Mouse (Mus musculus) kidney, postnatal 25 days (tissue): Measurements from ENCODE around the gene Vegfc.

Source experiments
- DNase-seq, 2 experiments: peaks; one replicate each; pipeline ENCODE4 v3.0.0; 2021; ENCODE audit warnings: mixed read lengths in 2 of 2

The Vegfc gene

DNA sequence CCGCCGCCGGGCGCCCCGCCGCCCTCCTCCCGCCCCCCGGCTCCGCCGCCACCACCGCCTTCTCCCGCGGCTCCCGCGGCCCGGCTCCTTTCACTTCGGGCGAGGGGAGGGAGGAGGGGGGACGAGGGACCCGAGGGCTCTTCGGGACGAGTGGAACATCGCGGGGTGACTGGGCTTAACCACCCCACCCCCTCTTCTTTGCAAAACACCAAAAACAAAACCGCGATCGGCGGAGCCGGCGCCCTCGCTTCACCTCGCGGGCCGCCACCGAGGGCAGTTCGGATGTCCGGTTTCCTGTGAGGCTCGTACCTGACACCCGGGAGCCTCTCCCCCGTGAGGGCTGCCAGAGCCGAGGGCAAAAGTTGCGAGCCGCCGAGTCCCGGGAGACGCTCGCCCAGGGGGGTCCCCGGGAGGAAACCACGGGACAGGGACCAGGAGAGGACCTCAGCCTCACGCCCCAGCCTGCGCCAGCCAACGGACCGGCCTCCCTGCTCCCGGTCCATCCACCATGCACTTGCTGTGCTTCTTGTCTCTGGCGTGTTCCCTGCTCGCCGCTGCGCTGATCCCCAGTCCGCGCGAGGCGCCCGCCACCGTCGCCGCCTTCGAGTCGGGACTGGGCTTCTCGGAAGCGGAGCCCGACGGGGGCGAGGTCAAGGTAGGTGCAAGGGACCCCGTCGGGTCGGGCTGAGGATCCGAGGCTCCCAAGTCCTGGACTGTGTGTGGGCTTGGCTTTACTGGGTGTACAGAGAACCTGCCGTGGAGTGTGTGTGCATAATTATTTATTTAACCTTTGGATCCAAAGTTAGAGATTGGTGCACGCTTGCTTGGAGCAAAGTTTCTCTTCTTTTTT is at the start of gene Vegfc:
Vegfc (plus strand) TSS at position 336 of the 850 bp plus-strand sequence.
- DNase-seq: peak; percentile 51 to 73

GRCm38 (mm10) chr8:54034584-54034983 is 42.8 kb upstream of the Vegfc start:
- no peak for DNase-seq

GRCm38 (mm10) chr8:54042601-54043000 is 34.8 kb upstream of the Vegfc start:
- DNase-seq: no peak

DNA sequence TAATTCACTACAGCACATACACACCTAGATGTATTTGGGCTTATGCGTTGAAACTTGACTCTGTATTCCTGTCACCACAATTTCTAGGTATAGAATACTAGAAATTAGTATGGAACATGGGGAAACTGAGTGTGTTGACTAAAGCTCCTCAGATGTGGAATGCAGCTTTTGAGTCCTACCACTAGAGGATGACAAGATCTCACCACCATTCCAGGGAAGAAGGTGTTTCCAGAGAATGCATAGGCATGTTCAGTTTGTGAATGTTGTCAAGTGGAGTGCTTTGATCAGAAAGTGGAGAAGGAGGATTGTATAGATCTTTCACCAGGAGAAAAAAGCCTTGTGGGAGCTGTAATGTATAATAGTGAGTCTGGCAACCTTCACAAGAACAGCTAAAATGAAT is 33.9 kb upstream of the Vegfc start:
- DNase-seq: no peak

DNA sequence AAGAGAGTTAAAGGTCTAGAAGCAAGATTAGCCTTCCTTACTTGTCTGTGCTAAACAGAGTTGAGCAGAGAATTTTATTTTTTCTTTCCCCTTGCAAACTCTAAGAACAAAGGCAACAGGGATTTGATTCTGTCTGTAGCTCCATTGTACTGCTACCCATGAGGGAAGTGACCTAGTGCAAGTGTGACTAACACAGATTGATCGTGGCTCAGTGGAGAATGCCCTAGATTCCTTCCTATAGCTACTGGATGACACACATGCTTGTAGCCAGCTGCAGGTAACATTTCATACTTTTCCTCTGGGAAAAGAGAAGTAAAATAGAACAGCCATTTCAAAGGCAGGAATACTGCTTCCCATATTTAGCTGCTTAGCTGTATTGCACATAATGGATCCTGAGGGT is 24.2 kb upstream of the Vegfc start:
- DNase-seq: no peak

DNA sequence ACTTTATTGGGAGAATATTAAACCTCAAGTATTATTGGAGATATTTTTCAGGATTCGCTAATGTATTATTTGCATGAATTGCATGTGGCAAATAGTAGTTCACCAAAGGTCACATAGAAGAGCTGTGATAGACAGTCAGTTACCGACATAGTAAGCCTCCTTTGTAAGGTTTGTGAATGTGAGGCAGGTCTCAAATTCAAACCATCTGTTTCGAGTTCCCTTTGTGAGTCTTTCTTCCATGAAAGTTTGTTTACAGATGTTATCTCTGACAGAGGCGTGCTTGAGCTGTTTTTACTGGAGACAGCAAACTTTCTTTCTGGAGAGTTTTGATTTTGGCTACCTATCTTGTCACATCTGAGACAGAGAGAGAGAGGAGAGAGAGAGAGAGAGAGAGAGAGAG is 11.9 kb upstream of the Vegfc start:
- DNase-seq: no peak

GRCm38 (mm10) chr8:54076301-54076700 is 1.1 kb upstream of the Vegfc start:
- DNase-seq: no peak

DNA sequence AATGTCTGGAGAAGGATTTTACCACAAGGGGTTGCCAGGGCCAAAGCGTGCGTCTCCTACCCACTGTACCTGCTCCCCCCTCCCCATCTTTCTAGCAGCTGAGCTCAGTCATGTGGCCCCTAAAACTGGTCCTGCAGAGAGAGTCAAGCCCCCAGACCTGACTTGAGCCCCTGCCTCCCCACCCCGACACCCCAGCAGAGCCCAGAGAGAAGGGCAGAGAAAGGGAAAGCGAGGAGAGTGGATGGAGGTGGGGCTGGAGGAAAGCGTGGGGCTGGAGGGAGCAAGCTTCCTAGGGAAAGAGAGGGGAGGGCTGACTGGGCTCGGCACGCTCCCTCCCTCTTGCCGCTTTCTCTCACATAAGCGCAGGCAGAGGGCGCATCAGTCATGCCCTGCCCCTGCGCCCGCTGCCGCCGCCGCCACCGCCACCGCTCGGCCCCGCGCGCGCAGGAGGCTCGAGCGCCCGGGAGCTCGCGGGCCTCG is 575 bp upstream of the Vegfc start:
- peak; percentile 63 to 82 for DNase-seq

DNA sequence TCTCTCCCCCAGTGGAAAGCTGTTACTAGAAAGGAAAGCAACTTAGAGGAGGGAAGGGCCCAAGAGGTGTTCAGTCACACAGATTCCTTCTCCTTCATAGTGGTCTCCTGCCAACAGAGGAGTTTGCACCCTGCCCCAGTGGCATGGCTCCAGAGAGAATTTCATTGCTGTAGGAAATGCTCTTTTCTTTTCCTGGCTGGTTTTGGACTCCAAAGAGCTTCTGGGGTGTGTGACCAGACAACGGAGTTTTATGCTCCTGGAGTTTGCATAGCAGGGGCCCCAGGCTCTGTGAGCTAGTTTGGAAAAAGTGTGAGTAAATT is 675 bp downstream of the Vegfc start:
- DNase-seq: peak; percentile 61 to 68

- DNase-seq: no peak
These were observed 1.6 kb downstream of the Vegfc start for GRCm38 (mm10) chr8:54079001-54079400.

DNA sequence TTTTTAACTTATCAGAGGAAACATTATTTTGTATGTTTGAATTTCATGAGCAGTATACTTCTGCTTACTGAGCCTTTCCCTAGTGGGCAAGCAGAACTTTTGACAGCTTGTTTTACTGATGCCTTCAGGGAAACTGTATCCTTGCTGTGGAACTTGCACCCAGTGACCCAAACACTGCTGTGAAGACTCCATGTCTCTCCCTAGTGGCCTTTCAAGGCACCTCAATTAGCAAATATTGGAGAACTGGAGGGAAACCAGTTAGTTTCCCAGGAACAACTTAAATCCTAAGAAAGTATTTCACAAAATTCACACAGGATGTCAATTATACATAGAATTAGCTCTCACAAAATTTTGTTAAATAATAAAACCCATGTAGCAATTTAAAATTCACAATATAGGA is 2.2 kb downstream of the Vegfc start:
- DNase-seq: peak in 1 of 2 experiments; percentile 11

GRCm38 (mm10) chr8:54085896-54086295 is 8.5 kb downstream of the Vegfc start:
- DNase-seq: peak; percentile 34 to 51

DNA sequence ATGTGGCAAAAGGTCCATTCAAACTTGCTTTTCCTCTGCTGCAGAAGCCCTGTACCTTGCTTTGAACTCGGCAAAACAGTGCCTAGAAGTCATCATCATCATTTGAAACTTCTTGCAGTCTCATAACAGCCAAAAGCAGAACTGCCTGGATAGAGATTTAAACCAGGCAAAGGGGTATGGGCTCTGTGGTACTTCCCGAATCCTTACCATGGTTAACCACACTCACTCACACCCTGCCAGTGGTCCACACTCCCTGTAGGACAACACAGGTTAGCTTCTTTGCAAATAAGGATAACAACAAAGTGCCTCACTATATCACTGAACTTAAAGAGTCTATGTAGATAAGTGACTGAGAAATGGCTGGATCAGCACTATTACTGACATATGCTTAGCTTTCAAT is 9.7 kb downstream of the Vegfc start:
- no peak for DNase-seq

GRCm38 (mm10) chr8:54089204-54089603 is 11.8 kb downstream of the Vegfc start:
- DNase-seq: peak in 1 of 2 experiments; percentile 34

DNA sequence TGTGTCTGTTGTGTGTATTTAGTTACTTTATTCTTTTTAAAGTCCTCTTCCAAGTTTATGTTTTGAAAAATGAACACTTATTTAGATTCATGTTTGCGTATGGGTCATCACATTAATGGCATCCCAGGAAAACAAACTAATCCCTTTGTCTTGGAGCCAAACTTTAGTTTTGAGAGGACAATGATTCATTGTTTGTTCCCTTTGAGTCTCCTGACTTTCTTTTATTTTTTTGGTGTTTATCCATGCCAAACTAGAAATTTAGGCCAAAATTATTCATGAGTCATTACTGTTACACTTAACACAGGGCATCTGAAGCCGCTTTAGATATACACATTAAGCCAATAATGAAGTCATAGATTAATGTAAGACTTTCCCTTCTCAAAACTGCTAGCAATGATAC is 12.5 kb downstream of the Vegfc start:
- DNase-seq: no peak

GRCm38 (mm10) chr8:54100058-54100457 is 22.7 kb downstream of the Vegfc start:
- DNase-seq: no peak

DNA sequence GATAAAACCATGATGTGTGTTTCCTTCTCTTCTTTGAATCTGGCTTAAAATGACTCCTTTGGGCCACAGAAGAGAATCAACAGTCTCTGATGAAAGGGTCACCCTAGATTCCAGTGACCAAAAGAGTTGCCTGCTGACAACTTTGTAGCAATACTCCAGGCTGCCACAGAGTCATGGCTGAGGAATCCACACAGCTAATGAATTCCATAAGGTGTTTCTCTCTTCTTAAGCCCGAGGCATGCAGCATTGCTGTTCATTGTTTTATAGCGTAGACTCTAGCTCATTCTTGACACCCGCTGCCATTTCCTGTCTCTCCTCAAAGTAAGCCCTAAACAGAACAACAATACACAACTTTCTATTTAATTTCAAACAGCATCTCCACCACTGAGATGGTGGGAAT is 37.2 kb downstream of the Vegfc start:
- no peak for DNase-seq

GRCm38 (mm10) chr8:54120115-54120514 is 42.7 kb downstream of the Vegfc start:
- DNase-seq: no peak

DNA sequence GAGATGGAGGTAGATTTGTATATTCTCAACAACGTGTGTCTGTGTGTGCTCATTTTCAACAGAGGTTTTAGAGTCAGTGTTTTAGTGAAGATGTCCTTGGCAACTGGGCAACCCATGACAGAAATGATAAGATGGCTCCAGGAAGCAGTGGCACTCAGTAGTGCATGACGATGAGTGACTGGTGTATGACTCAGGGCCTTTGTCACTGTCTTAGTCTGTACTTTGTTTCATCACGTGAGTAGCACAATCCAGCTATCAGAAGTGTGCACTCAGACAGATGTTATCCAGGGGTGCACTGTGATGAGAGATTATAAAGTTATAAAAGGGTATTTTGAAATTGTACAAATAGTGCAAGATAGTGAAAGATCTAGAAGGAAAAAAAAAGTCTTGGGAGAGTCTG is 44.5 kb downstream of the Vegfc start:
- no peak for DNase-seq

- no peak for DNase-seq
These were observed 44.9 kb downstream of the Vegfc start for GRCm38 (mm10) chr8:54122345-54122744.

- no peak for DNase-seq
These were observed 53.2 kb downstream of the Vegfc start for GRCm38 (mm10) chr8:54130558-54130957.

- DNase-seq: peak; percentile 76 to 83
These were observed 75.8 kb downstream of the Vegfc start for GRCm38 (mm10) chr8:54153240-54153639.

DNA sequence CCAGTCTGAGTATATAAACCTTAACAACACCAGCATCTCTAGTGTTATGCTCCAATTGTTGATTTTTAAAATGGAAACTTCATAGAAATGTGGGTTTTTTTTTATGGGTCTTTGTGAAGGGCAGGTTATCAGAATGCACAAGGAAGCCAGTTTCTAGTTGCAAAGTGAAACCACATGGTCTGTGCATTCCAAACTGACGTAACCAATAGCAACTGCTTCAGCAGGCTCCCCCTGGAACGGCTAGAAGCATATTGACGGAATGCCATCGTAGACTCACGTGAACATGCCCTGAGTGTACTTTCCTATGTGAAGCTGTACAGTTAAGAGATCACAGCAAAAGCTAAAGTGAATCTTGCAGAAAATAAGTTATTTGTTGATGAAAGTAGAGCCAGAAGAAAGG is 86.1 kb downstream of the Vegfc start:
- no peak for DNase-seq

- no peak for DNase-seq
These were observed 107.9 kb downstream of the Vegfc start for GRCm38 (mm10) chr8:54185336-54185735.

- DNase-seq: no peak
These were observed 108.5 kb downstream of the Vegfc start for GRCm38 (mm10) chr8:54185927-54186326.
